Mouse (Mus musculus) embryonic stem cell, embryonic (primary cell): Measurements from ENCODE around the gene Tm9sf1.

ENCODE experiments used
- CTCF ChIA-PET, 4 experiments: fragments of 300-600 bp in 2 of 4; fragments of 350-600 bp in 2 of 4; sonication (Branson Sonifier 250); formaldehyde crosslinking; loops; one replicate each; lab custom pipeline; 2022; ENCODE audit warnings: inconsistent platforms in 2 of 4; lab: Charles Lee
- POLR2A ChIA-PET, 4 experiments: fragments of 300-600 bp in 2 of 4; fragments of 350-600 bp in 2 of 4; sonication (Branson Sonifier 250); formaldehyde crosslinking; loops; one replicate each; lab custom pipeline; 2022; ENCODE audit warnings: antibody characterized with exemption in 4 of 4, inconsistent platforms in 1 of 4; lab: Charles Lee

Tm9sf1 gene

DNA sequence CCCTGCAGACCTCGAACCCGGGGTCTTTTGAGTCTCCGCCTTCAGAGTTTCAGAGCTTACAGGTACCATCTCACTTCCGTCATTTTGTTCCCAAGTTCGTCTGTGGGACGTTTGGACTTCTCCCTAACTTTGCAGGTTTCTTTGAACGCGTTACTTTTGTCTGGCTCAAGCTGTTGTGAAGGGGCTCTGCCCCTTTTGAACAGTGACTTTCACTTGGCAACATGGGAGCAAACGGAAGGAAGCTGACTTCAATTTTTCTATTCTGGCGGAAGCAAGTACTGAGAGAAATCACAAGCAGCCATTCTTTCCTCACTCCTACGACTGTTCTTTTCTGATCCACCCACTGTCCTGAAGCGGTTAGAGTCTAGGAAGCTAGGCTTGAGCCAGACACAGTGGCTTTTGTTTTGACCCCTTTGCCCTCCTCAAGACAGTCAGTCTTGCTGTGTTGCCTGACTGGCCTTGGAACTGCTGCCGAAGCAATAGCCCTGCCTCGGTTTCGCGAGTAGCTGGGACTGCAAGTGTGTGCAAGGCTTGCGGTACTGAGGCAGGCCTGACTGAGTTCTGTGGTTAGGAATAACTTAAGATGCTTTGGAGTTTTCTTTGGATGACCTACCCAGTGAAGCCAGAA is 769 bp upstream of the Tm9sf1 start:
- ChIA-PET CTCF (interaction anchor here in 3 of 4 experiments (0.6 to 1.6 kb wide), 4 partner anchors 16 to 126 kb away, joined by 3 to 6 read pairs (median 4); no protein-coding TSS in a partner anchor), POLR2A (interaction anchor here (0.5 to 4.2 kb wide), 36 partner anchors 8 to 722 kb away, joined by 3 to 18 read pairs (median 4); partner anchors contain the start of genes Gmpr2 (in 3 of the 4), Nedd8 (in 3 of the 4), A730061H03Rik (in 2 of the 4) and Ipo4 (in 2 of the 4))

DNA sequence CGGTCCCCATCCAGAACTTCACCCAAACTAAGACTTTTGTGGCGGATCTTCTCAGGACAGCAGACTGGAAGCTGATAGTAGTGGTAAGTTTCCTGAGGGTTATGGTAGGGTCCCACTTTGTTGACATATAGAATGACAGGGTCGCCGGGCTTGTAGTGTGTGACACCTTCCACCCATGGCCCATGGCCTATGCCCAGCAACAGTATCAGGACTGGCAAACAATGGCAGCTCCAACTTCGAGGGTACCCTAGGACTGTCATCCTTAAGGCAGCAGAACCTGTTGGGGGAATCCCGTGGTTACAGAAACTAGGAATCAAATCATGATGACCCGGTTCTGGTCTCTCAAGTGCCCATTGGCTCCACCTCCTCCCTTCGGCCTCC is 937 bp downstream of the Tm9sf1 start:
- ChIA-PET POLR2A (interaction anchor here in 3 of 4 experiments (0.7 to 3.2 kb wide), 32 partner anchors 9 to 119 kb away, joined by 3 to 15 read pairs (median 4); partner anchors contain the start of genes A730061H03Rik (in 2 of the 3), Dcaf11 (in 2 of the 3), Gmpr2 (in 2 of the 3) and Nedd8 (in 2 of the 3)), CTCF (interaction anchor here in 1 of 4 experiments (0.6 kb wide), 1 partner anchor 320 kb away, joined by 3 read pairs; no protein-coding TSS in a partner anchor)

DNA sequence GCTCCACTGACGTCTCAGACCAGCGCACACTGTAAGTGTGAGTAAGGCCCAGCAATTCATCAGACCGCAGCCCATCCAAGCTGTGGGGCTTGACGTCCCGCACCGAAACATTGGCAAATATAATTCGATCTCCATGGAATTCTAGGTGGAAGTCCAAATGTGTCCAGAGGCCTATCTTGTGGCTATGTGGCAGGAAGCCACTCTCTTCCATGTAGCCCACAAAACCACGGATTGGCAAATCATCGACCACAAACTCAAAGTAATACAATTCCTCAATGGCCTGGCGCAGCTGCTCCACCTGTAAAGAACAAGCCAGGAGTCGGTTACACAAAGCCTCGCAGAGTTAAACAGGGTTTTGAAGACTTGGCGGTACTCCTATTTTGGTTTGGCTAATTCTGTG is 2.3 kb downstream of the Tm9sf1 start:
- POLR2A ChIA-PET = interaction anchor here in 2 of 4 experiments (0.7 to 1.0 kb wide), 2 partner anchors 16 to 18 kb away, joined by 4 read pairs; no protein-coding TSS in a partner anchor
- CTCF ChIA-PET = interaction anchor here in 2 of 4 experiments (0.6 to 0.7 kb wide), 2 partner anchors 13 to 212 kb away, joined by 3 read pairs; no protein-coding TSS in a partner anchor

DNA sequence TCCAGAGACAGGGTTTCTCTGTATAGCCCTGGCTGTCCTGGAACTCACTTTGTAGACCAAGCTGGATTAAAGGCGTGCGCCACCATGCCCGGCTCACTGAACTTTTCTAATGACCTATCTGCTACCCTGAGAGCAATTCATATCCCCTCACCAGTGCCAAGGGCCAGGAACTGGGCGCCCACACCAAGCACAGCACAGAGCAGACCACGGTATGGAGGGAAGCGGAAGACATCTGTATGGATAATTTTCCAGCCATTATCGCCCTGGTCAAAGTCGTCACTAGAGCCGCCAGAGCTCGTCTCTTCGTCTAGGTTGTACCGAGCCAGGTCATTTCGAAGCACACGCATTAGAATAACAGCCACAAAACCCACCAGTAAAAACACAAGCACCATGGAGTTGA is 2.8 kb downstream of the Tm9sf1 start:
- ChIA-PET CTCF (interaction anchor here in 3 of 4 experiments (0.6 to 0.9 kb wide), 4 partner anchors 13 to 494 kb away, joined by 3 to 4 read pairs (median 4); no protein-coding TSS in a partner anchor), POLR2A (interaction anchor here in 3 of 4 experiments (0.5 to 1.0 kb wide), 9 partner anchors 12 to 1066 kb away, joined by 3 to 4 read pairs (median 3); no protein-coding TSS in a partner anchor)

DNA sequence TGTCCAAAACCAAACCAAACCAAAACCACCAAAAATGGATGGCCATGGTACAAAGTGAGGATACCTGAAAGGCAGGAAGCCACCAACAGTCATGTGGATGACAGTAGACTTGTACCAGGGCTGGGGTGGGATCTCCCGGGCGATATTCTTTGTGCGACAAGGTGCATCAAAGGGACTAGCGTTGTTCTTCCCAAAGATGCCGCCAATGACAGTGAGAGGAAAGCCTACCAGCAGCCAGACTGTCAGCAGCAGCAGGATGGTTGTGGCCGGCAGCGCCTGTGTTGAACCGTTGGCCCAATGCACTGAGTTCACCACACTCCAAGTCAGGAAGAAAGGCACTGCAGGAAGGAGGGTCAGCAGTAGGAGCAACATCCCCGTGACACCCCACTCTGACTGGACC is 5.8 kb downstream of the Tm9sf1 start, which contains the start of gene Gm49378:
Gm49378 (minus strand) TSS at position 101 of the 400 bp plus-strand sequence.
- ChIA-PET CTCF (interaction anchor here in 1 of 4 experiments (0.6 kb wide), 1 partner anchor 86 kb away, joined by 3 read pairs; no protein-coding TSS in a partner anchor), POLR2A (interaction anchor here in 2 of 4 experiments (1.2 to 1.4 kb wide), 3 partner anchors 13 to 34 kb away, joined by 3 to 8 read pairs (median 3); partner anchors contain the start of genes Gmpr2 (in 1 of the 2), Nedd8 (in 1 of the 2) and Tssk4 (in 1 of the 2))

DNA sequence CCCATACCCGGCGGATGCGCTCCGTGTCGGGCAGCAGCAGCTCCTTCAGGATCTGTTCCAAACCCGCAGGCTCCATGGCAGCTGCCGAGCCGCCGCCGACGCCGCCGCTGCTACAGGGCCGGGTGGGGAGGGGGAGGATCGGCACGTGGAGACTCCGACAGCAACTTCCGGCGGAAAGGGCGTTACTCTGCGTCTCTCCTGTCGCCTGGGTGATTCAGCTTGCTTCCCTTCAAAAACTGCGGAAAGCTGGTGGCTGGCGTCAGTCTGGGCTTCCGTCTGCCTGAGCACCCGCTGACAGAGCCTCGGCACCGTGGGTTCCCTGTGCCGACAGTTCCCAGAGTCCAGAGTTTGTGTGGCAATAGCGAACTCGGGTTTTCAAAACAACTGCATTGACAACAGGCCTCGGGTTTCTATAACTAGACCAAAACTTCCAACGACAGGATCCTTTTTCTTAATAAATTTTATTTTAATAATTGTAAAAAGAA is 8.0 kb downstream of the Tm9sf1 start, which contains the start of gene Ipo4:
Ipo4 (minus strand) TSS at position 435 of the 485 bp plus-strand sequence.
- ChIA-PET POLR2A (interaction anchor here (0.7 to 2.9 kb wide), 26 partner anchors 8 to 292 kb away, joined by 3 to 15 read pairs (median 4); partner anchors contain the start of genes A730061H03Rik (in 2 of the 4), Psme2 (in 2 of the 4), Tm9sf1 (in 2 of the 4) and Dcaf11 (in 1 of the 4)), CTCF (interaction anchor here (0.5 to 2.2 kb wide), 6 partner anchors 25 to 283 kb away, joined by 3 to 5 read pairs (median 4); partner anchors contain the start of gene Mdp1 (in 1 of the 4))

DNA sequence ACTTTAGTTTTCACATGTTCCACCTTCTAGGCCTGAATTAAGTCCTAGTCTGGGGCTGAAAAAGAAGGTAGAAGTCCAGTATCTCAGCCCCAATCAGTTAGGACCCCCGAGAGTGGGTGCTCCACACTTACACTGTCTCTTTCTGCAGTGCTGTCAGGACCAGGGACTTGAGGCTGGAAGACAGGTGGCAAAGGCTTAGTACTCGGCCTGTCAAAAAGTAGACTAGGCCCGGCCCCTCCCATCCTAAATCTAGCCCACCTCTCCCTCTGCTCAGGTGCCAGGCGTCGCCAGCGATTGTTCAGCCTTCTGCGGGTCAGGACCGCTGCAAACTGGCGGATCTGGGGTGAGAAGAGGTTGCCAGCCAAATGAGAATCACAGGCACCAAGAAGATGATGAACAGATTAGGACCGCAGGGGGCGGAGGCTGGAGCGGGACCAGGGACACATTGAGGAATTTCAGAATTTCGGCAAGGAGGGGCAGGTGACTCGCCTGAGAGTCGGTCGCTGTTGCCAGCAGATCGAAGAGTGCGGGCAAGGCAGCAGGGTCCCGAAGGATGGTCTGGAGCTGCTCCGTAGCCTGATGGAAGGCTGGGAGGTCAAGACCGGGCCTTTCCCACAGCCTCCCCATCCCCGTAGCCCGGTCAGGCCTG is 8.6 kb downstream of the Tm9sf1 start:
- ChIA-PET POLR2A (interaction anchor here (0.7 to 2.9 kb wide), 25 partner anchors 8 to 293 kb away, joined by 3 to 15 read pairs (median 4); partner anchors contain the start of genes A730061H03Rik (in 2 of the 4), Psme2 (in 2 of the 4), Tm9sf1 (in 2 of the 4) and Dcaf11 (in 1 of the 4)), CTCF (interaction anchor here in 3 of 4 experiments (0.6 to 2.2 kb wide), 6 partner anchors 25 to 284 kb away, joined by 3 to 5 read pairs (median 3); partner anchors contain the start of gene Mdp1 (in 1 of the 3))

DNA sequence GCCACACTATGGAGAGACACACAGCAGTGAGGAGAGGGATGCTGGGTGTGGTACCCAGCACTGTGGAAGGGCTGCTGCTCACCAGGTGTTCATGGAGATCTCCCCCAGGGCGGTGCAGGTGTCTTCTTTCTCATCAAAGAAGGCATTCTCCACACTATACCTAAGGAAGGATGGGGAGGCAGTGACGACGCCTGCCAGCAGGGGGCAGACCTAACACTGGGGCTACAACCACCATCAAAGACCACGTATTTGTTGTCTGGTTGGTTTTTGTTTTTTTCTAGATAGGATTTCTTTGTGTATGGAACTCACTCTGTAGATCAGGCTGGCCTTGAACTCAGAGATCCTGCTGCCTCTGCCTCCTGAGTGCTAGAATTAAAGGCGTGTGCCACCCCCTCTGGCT is 14.3 kb downstream of the Tm9sf1 start:
- POLR2A ChIA-PET = interaction anchor here in 3 of 4 experiments (0.7 to 2.2 kb wide), 14 partner anchors 10 to 69 kb away, joined by 3 to 7 read pairs (median 4); partner anchors contain the start of genes Gmpr2 (in 2 of the 3), Nedd8 (in 2 of the 3), Rnf31 (in 2 of the 3) and A730061H03Rik (in 1 of the 3)

DNA sequence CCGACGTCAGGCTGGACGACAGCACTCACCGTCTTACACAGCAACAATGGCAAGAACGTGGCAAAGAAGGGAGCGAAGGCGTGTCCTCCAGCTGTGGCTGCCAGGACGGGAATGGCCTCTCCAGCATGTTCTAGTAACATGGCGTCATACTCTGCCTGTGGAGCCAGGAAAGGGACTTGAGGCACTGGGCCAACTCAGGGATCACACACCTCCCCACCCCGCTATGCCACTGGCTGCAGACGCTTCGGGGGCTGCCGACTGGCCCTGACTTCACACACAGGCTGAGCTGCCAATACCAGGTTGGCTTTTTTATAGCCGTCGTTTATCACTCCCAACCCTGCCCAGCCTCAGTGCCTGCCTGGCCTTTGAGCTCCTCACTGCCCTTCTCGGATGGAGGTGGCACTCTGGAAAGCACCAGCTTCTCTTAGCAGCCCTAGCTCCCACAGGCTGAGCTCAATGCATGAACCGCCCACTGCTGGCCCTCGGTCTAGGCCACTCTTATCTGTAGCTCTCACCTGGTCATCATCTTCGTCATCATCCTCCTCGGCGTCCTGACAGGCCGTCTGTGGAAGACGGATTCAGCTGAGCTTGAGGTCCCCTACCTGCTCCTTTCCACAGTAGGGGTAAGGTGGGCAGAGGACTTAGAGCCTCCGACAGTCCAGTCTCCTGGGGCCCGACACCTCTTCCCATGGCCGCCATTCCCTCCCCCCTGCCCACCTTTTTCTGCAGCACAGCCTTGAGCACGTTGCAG is 15.4 kb downstream of the Tm9sf1 start:
- POLR2A ChIA-PET = interaction anchor here in 3 of 4 experiments (0.7 to 2.2 kb wide), 16 partner anchors 9 to 245 kb away, joined by 3 to 7 read pairs (median 4); partner anchors contain the start of genes Gmpr2 (in 2 of the 3), Nedd8 (in 2 of the 3), Rnf31 (in 2 of the 3) and A730061H03Rik (in 1 of the 3)
- CTCF ChIA-PET = interaction anchor here (0.6 to 2.0 kb wide), 16 partner anchors 11 to 507 kb away, joined by 3 to 9 read pairs (median 4); partner anchors contain the start of genes Mdp1 (in 2 of the 4) and Rec8 (in 2 of the 4)

More for the DNA sequence above, 14.3 kb downstream of the Tm9sf1 start:
- CTCF ChIA-PET = interaction anchor here in 3 of 4 experiments (1.3 to 1.7 kb wide), 5 partner anchors 12 to 114 kb away, joined by 3 to 9 read pairs (median 6); partner anchors contain the start of genes Mdp1 (in 2 of the 3) and Rec8 (in 2 of the 3)

DNA sequence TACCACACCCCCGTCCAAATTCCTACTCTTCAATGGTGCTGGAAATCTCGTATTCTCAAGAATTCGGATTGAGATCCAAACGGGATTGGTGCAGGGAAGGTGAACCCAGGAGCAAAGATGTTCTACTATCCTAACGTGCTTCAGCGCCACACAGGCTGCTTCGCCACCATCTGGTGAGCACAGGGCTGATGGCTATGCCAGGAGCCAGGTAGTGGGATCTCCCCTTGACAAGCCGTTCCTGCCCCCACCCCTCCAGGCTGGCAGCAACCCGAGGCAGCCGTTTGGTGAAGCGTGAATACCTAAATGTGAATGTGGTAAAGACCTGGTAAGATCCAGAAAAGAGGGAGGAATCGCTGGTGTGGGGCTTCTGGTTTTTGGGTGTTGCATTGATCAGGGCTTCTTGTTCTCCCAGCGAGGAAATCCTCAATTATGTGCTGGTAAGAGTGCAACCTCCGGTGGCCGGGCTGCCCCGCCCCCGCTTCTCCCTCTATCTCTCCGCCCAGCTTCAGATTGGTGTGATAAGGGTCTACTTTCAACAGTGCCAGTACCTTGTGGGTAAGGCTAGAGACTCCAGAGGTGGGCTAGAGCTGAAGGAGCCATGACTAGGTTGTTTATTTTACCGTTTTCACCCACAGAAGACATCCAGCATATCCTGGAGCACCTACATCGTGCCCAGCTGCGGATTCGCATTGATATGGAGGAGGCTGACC is 25.0 kb downstream of the Tm9sf1 start:
- ChIA-PET CTCF (interaction anchor here in 3 of 4 experiments (0.5 to 2.5 kb wide), 10 partner anchors 8 to 141 kb away, joined by 3 to 9 read pairs (median 4); partner anchors contain the start of genes Psme2 (in 2 of the 3), Rnf31 (in 2 of the 3) and A730061H03Rik (in 1 of the 3)), POLR2A (interaction anchor here (0.5 to 2.9 kb wide), 35 partner anchors 9 to 291 kb away, joined by 3 to 24 read pairs (median 5); partner anchors contain the start of genes A730061H03Rik (in 3 of the 4), Dcaf11 (in 2 of the 4), Mdp1 (in 2 of the 4) and Pck2 (in 2 of the 4))

DNA sequence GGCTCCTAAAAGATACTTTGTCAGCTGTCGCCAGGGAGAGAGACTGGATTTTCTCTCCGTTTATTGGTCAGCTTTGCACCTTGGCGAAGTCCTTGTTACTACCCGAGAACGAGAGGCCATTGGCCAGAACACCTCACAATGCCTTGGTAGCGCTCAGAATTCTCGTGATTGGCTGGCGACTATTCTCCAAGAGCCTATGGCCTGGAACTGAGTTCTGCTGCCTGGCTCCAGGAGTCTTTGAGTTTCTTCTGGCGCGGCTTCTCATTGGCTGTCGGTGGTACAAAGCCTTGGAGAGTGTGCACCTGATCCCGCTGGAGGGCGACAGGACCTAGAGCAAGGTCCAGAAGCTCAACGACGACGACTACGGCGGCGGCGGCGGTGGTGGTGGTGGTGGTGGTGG is 25.8 kb downstream of the Tm9sf1 start, which contains the start of gene Rec8:
Rec8 (plus strand) TSS at position 216 of the 400 bp plus-strand sequence.
- ChIA-PET CTCF (interaction anchor here (0.5 to 2.5 kb wide), 20 partner anchors 9 to 248 kb away, joined by 3 to 9 read pairs (median 4); partner anchors contain the start of genes Psme2 (in 2 of the 4), Rnf31 (in 2 of the 4), A730061H03Rik (in 1 of the 4) and Mdp1 (in 1 of the 4)), POLR2A (interaction anchor here (0.6 to 2.9 kb wide), 50 partner anchors 8 to 1923 kb away, joined by 3 to 24 read pairs (median 5); partner anchors contain the start of genes A730061H03Rik (in 3 of the 4), Mdp1 (in 3 of the 4), Psme2 (in 3 of the 4) and Dcaf11 (in 2 of the 4))

DNA sequence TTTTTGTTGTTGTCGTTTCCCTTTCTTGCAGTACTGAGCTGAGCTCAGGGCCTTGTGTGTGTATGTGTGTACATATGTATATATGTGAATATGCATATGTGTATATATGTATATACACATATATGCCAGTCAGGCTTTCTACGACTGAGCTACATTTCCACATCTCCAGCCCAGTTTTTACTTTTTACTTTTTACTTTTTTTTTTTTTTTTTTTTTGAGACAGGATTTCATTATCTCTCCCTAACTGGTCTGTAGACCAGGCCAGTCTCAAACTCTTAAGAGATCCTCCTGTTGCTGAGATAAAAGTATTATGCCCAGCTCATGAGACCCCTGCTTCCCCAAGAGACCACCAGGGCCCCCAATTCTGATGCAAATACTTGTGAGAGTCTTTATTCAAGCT is 26.8 kb downstream of the Tm9sf1 start:
- ChIA-PET CTCF (interaction anchor here in 3 of 4 experiments (0.5 to 2.5 kb wide), 8 partner anchors 12 to 127 kb away, joined by 3 to 9 read pairs (median 4); partner anchors contain the start of gene Mdp1 (in 1 of the 3)), POLR2A (interaction anchor here in 3 of 4 experiments (0.6 to 2.9 kb wide), 38 partner anchors 9 to 1386 kb away, joined by 3 to 24 read pairs (median 5); partner anchors contain the start of genes Psme2 (in 3 of the 3), A730061H03Rik (in 2 of the 3), Rabggta (in 2 of the 3) and Rnf31 (in 2 of the 3))

DNA sequence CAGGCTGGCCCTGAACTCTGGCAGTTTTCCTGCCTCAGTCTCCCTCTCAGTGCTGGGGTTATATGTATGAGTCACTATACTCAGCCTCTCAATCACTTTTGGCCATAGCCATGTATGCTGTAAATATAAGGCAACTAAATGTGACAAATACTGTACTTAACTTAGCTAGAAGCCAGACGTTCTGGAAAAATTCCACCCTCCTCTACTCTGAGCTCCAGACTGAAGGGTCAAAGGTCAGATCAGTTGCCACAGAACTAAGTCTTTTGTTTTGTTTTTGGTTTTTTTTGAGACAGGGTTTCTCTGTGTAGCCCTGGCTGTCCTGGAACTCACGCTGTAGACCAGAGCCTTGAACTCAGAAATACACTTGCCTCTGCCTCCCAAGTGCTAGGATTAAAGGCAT is 27.7 kb downstream of the Tm9sf1 start:
- ChIA-PET CTCF (interaction anchor here in 2 of 4 experiments (0.6 to 0.7 kb wide), 4 partner anchors 15 to 587 kb away, joined by 3 read pairs; no protein-coding TSS in a partner anchor), POLR2A (interaction anchor here in 1 of 4 experiments (1.1 to 1.4 kb wide), 2 partner anchors 25 to 106 kb away, joined by 3 to 4 read pairs; partner anchors contain the start of genes Psme2 and Rnf31)

DNA sequence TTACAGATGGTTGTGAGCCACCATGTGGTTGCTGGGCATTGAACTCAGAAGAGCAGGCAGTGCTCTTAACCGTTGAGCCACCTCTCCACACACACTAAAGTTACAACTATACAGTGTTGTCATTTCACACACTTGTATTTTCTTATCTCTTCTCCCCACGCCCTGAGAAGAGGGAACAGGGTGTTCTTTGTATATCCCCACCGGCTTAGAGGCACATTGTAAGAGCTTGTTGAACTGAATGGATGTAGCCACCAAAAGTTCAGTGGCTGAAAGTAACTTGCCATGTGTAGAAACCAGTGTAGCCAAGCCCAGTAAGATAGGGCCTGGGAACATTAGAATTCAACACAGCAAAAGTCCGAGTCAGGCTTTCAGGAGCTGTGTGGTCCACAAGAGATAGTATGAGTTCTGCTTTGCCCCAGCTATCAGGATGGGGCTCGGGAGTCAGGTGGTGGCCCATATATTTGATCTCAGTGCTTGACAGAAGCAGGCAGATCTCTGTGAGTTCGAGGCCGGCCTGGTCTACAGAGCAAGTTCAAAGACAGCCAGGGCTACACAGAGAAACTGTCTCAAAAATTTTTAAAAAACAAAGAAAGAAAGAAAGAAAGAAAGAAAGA is 28.9 kb downstream of the Tm9sf1 start:
- ChIA-PET POLR2A (interaction anchor here in 2 of 4 experiments (0.8 to 1.5 kb wide), 2 partner anchors 29 to 60 kb away, joined by 3 read pairs; partner anchors contain the start of gene Tm9sf1 (in 1 of the 2)), CTCF (interaction anchor here in 1 of 4 experiments (1.2 kb wide), 1 partner anchor 23 kb away, joined by 3 read pairs; the partner anchor contains the start of genes Psme2 and Rnf31)
